Mouse (Mus musculus): ENCODE measurements at regions not wholly inside any gene's neighbourhood (a gene's known extent, or its start where the extent isn't known, plus 50 kb on each side); places are given as distances from the start of the nearest gene placed in this dataset.
A peak's percentile ranks its signal among the peaks of the same experiment; 100 is the strongest.

DNA sequence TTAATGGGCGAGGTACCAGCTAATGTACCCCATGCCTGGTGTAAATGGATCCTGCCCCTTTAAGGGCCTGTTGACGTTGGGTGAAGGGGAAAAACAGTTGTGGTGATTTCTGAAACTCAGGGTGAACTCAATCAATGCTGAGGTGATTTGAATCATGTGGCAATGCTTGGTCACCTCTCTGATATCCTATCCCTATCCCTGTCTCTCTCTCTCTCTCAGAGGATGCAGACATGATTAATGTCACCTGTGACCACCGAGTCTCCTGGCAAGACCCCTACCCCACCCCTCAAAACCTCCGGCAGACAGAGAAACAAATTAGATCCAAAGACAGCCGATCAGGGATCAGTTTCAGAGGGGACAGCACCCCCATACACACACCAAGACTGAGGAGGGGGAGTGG is 54.8 kb upstream of the Tbx3 start:
- Histone ChIP-seq H3K36me3 (ENCODE audit: control insufficient read depth, insufficient read depth, low read length) (no peaks in the 10 kb centered on the region), H3K9me3 (ENCODE audit: control insufficient read depth, low read length) (no peaks in the 10 kb centered on the region), H3K27ac (replicated peaks; ENCODE audit: low read depth, low read length) (no peak overlapping the region), H3K27me3 (ENCODE audit: control insufficient read depth, insufficient read depth, low read length) (peaks cover 8% of the 10 kb centered on the region; the same call in 1 of the 2 replicates), H3K4me3 (replicated peaks; ENCODE audit: low read length) (no peak overlapping the region), H3K9ac (ENCODE audit: low read depth, low read length, severe bottlenecking) (no peak overlapping the region), H3K4me1 (ENCODE audit: control insufficient read depth, insufficient read depth, low read length) (peaks cover 23% of the 10 kb centered on the region), H3K4me2 (replicated peaks; ENCODE audit: low read depth, low read length, severe bottlenecking) (no peak overlapping the region)
- ATAC-seq (ENCODE audit: low FRiP score, low read depth) (no peak), DNase-seq (ENCODE audit: low spot score) (no peak)
- no peak for TF ChIP-seq POLR2A (IDR thresholded peaks at IDR 0.05; ENCODE audit: borderline replicate concordance, extremely low read depth, insufficient read depth, insufficient read length)
- 22% methylated on average over 5 of the region's 5 CpGs for WGBS

DNA sequence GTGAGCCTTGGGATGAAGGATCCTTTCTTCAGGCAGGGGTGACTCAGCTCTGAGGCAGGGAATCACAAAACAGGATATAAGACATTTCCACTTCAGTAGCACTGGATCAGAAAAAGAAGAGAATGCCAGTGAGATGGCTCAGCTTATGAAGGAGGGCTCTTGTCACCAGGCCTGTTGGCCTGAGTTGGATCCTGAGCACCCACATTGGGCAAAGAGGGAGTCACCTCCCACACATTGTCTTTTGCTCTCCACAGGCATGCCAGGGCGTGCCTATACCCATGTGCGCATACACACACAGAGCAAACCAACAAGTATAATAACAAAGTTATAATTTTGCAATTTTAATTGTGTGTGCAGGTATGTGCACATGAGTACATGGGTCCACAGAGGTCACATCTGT is 52.6 kb upstream of the Tbx3 start:
- Histone ChIP-seq H3K27ac (replicated peaks; ENCODE audit: low read depth, low read length) (no peak overlapping the region), H3K4me1 (ENCODE audit: control insufficient read depth, insufficient read depth, low read length) (peaks cover 17% of the 10 kb centered on the region), H3K27me3 (ENCODE audit: control insufficient read depth, insufficient read depth, low read length) (0 out of 2 replicates have a peak, but pooled peaks cover 6% of the 10 kb centered on the region), H3K9me3 (ENCODE audit: control insufficient read depth, low read length) (no peaks in the 10 kb centered on the region), H3K4me3 (replicated peaks; ENCODE audit: low read length) (no peak overlapping the region), H3K4me2 (replicated peaks; ENCODE audit: low read depth, low read length, severe bottlenecking) (no peak overlapping the region), H3K36me3 (ENCODE audit: control insufficient read depth, insufficient read depth, low read length) (no peaks in the 10 kb centered on the region), H3K9ac (ENCODE audit: low read depth, low read length, severe bottlenecking) (no peak overlapping the region)
- TF ChIP-seq POLR2A (IDR thresholded peaks at IDR 0.05; ENCODE audit: borderline replicate concordance, extremely low read depth, insufficient read depth, insufficient read length) = no peak
- WGBS = 84% methylated on average over 2 of the region's 2 CpGs
- ATAC-seq (ENCODE audit: low FRiP score, low read depth) = no peak
- no peak for DNase-seq (ENCODE audit: low spot score)

DNA sequence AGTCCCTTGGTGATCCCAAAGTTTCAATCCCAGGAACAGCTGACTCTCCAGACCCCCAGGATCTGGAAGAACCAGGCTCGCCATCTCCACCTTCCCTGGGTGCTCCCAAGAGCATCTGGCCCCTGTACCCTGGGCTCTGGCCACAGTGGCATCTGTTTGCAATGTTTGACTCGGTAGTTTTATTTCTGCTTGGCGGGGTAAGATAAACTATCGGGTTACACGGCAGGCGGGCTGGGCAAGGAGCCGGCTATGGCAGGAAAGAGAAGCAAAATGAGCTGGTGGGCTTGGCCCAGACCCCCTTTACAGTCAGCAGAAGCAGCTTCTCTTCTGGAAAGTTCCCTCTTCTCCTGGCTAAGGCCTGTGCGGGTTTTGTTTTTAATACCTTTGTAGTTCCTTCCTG is 50.6 kb upstream of the Tbx3 start:
- ATAC-seq (ENCODE audit: low FRiP score, low read depth) = peak; percentile 65
- no peak overlapping the region for H3K4me2 ChIP-seq (replicated peaks; ENCODE audit: low read depth, low read length, severe bottlenecking)
- WGBS = 6% methylated on average over 8 of the region's 8 CpGs

More for the DNA sequence above, 50.6 kb upstream of the Tbx3 start:
- Histone ChIP-seq H3K27ac (replicated peaks; ENCODE audit: low read depth, low read length) (no peak overlapping the region), H3K9ac (ENCODE audit: low read depth, low read length, severe bottlenecking) (no peak overlapping the region), H3K4me3 (replicated peaks; ENCODE audit: low read length) (no peak overlapping the region), H3K9me3 (ENCODE audit: control insufficient read depth, low read length) (no peaks in the 10 kb centered on the region), H3K27me3 (ENCODE audit: control insufficient read depth, insufficient read depth, low read length) (peaks cover 27% of the 10 kb centered on the region), H3K4me1 (ENCODE audit: control insufficient read depth, insufficient read depth, low read length) (peaks cover 14% of the 10 kb centered on the region), H3K36me3 (ENCODE audit: control insufficient read depth, insufficient read depth, low read length) (no peaks in the 10 kb centered on the region)
- peak; percentile 38 for DNase-seq (ENCODE audit: low spot score)
- TF ChIP-seq POLR2A (IDR thresholded peaks at IDR 0.05; ENCODE audit: borderline replicate concordance, extremely low read depth, insufficient read depth, insufficient read length) = no peak

Data from limb, embryonic 14.5 days (tissue).